Mouse (Mus musculus) layer of hippocampus, adult 2 months (tissue): ENCODE data around the gene Azi2. TPM values are rescaled to one million over a fixed set of nuclear protein-coding genes. Genes with fewer than 3 reads are reported as not detected.

Experiments
- DNase-seq, 2 experiments: peaks; one replicate each; pipeline ENCODE4 v3.0.0; 2022; ENCODE audit warnings: low spot score in 2 of 2
- H3K27ac ChIP-seq: fragments of 200-600 bp; 2 replicates; pipeline ENCODE4 v1.8.1; 2022
- H3K4me3 ChIP-seq: fragments of 200-600 bp; 2 replicates; pipeline ENCODE4 v1.8.1; 2022; ENCODE audit warnings: mild to moderate bottlenecking
- CTCF ChIP-seq: fragments of 200-600 bp; conservative IDR thresholded peaks from 2 replicates; pipeline ENCODE4 v1.8.1; 2022; ENCODE audit warnings: antibody characterized with exemption, mild to moderate bottlenecking, moderate library complexity
- total RNA-seq, 2 experiments: library from RNA; stranded (reverse); gene quantifications; 2 replicates each; pipeline ENCODE4 v1.2.3; 2021

Azi2 gene
- total RNA-seq, 2 experiments from 2014 or later = 70.9 to 71.2 TPM

GRCm38 (mm10) chr9:118042738-118043137 lies 2.4 kb downstream of the Azi2 start:
- no peak for TF ChIP-seq CTCF
- H3K27ac ChIP-seq = no peak overlapping the region
- H3K4me3 ChIP-seq = no peak overlapping the region
- no peak for DNase-seq

DNA sequence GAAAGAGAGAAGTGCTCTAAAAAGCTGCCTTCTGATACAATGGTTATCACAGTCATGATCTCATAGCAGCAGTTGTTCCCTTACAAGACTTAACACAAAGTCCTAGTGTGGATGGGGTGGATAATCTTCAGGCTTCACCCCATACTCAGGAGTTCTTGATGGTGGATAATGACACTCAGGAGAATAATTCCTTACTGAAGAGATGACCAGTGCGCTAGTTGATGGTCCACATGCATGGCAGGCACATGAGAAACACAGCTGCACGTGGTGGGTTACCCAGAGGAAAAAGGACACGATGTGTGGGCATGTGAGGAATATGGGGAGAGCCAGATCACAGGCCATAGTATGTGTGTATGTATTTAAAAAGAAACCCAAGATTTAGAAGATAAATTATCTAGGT lies 3.3 kb downstream of the Azi2 start:
- no peak for DNase-seq
- no peak overlapping the region for H3K27ac ChIP-seq
- no peak for TF ChIP-seq CTCF
- no peak overlapping the region for H3K4me3 ChIP-seq

DNA sequence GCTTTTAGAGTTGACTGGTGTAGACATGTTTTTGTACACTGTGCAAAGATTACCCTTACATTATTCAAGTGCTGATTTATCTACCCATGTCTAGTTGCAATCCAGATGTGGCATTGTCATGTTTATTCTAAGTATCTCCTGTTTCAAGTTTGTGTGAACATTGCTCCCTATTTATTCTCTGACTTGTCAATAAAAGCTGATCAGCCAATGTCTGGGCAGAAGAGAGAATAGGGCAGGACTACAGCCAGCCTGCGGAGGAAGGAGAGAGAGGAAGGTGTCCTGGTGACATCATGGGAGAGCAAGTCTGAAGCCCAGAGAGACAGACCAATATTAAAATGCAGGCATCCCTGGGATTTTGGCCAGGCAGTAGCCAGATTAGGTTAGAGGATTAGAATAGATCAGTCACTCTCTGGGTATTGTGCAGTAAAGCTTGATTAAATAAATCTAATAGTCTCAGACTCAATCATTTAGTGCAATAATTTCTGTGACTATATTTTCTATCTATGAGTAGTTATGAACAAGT lies 4.8 kb downstream of the Azi2 start:
- no peak for TF ChIP-seq CTCF
- Histone ChIP-seq H3K27ac (no peak overlapping the region), H3K4me3 (no peak overlapping the region)
- no peak for DNase-seq

DNA sequence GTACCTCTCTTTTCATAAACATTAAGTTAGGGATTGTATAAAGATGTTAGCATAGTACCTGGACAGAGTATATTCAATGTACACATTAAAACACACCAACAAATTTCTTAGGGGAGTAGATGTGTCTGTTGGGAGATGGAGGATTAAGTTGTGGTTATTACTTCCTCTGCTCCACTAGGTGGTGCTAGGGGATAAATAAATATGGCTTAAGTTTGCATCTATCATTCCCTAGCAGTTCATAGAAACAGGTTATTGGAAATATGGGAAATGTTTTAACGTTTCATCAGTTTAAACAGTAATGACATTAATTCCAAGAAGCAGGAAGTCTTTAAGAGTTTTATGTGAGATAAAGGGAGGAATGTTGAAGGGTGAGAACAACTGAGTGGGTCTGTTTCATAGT lies 13.0 kb downstream of the Azi2 start:
- peak; percentile 88 for TF ChIP-seq CTCF
- no peak overlapping the region for H3K4me3 ChIP-seq
- DNase-seq = no peak
- no peak overlapping the region for H3K27ac ChIP-seq

GRCm38 (mm10) chr9:118059101-118059500 lies 18.8 kb downstream of the Azi2 start:
- no peak for TF ChIP-seq CTCF
- H3K27ac ChIP-seq = no peak overlapping the region
- DNase-seq = no peak

GRCm38 (mm10) chr9:118070442-118070841 lies 30.1 kb downstream of the Azi2 start:
- Histone ChIP-seq H3K4me3 (no peak overlapping the region), H3K27ac (no peak overlapping the region)
- no peak for TF ChIP-seq CTCF
- no peak for DNase-seq

More at GRCm38 (mm10) chr9:118059101-118059500, 18.8 kb downstream of the Azi2 start:
- H3K4me3 ChIP-seq = no peak overlapping the region

GRCm38 (mm10) chr9:118071337-118071736 lies 31.0 kb downstream of the Azi2 start:
- no peak for TF ChIP-seq CTCF

DNA sequence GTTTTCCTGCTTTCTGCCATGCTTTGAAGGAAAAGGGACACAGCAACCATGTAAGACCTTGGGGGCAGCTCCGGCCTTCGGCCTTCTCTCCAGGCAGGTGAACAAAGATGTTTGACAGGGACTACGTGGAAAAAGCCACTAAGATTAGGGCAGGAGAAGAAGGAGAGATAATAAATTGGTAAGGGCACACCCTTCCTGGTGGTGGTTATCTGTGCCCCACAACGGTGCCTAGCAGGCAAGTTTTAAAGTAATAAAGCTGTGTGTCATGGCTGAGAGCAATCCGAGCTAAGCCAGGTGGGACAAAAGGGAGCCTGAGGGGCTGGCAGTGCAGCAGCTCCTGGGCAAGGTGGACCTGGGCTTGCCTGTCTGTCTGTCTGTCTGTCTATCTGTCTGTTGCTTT lies 31.8 kb downstream of the Azi2 start:
- no peak for TF ChIP-seq CTCF
- DNase-seq = no peak
- Histone ChIP-seq H3K27ac (no peak overlapping the region), H3K4me3 (no peak overlapping the region)

More at GRCm38 (mm10) chr9:118071337-118071736, 31.0 kb downstream of the Azi2 start:
- no peak for DNase-seq
- Histone ChIP-seq H3K27ac (no peak overlapping the region), H3K4me3 (no peak overlapping the region)

- H3K4me3 ChIP-seq = no peak overlapping the region
- no peak overlapping the region for H3K27ac ChIP-seq
- no peak for TF ChIP-seq CTCF
- DNase-seq = no peak
Observed at GRCm38 (mm10) chr9:118073358-118073757, 33.1 kb downstream of the Azi2 start.

- no peak overlapping the region for H3K27ac ChIP-seq
- H3K4me3 ChIP-seq = no peak overlapping the region
- TF ChIP-seq CTCF = no peak
- DNase-seq = no peak
Observed at GRCm38 (mm10) chr9:118082575-118083431, 42.5 kb downstream of the Azi2 start.

DNA sequence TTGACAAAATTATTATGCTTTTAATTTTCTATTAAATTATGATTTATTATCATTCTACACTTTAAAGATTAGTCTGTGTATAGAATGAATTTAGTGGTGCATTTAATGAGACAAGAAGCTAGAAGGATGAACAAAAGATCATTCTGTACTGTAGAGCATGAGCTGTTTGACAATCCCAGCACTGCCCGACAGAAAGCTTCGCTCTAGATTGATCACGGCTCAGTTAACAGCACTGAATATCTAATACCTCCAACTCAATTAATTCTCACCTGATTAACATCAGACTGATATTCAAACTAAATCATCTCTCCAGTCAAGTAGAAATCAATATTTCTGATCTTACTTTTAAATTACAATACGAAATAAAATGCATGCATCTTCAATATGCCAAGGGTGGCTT lies 43.5 kb downstream of the Azi2 start:
- no peak for TF ChIP-seq CTCF
- H3K27ac ChIP-seq = no peak overlapping the region
- no peak for DNase-seq
- no peak overlapping the region for H3K4me3 ChIP-seq

DNA sequence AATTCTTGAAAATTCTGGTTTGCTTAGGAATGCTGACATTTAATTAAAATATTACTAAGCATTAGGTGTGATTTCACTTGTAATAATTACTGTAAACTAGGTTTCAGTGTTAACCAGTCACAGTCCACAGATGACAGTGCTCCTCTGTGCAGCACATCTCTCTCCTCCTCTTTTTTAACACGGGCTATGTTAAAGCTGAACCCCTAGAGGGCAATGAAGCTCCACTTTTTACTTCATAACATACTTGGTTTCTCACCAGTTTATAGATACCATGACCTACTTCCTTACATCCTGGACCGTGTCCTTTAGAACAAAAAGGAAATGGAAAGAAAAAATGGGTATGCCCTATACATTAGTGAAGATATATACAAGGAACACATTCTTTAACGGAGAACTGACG lies 59.1 kb downstream of the Azi2 start:
- DNase-seq = peak in 1 of 2 experiments; percentile 46
- H3K27ac ChIP-seq = no peak overlapping the region
- TF ChIP-seq CTCF = peak; percentile 85
- no peak overlapping the region for H3K4me3 ChIP-seq

- Histone ChIP-seq H3K27ac (no peak overlapping the region), H3K4me3 (no peak overlapping the region)
- TF ChIP-seq CTCF = no peak
- DNase-seq = no peak
Observed at GRCm38 (mm10) chr9:118100484-118100883, 60.2 kb downstream of the Azi2 start.

GRCm38 (mm10) chr9:118101802-118102201 lies 61.5 kb downstream of the Azi2 start:
- H3K4me3 ChIP-seq = no peak overlapping the region
- H3K27ac ChIP-seq = no peak overlapping the region
- no peak for TF ChIP-seq CTCF
- no peak for DNase-seq
